Mouse (Mus musculus): ENCODE results near the gene Tmem30b. TPM values are rescaled to one million over a fixed set of nuclear protein-coding genes. Genes with fewer than 3 reads are reported as not detected.

Gene Tmem30b
- polyA plus RNA-seq, 1 experiment from 2014 or later = 19.4 TPM

DNA sequence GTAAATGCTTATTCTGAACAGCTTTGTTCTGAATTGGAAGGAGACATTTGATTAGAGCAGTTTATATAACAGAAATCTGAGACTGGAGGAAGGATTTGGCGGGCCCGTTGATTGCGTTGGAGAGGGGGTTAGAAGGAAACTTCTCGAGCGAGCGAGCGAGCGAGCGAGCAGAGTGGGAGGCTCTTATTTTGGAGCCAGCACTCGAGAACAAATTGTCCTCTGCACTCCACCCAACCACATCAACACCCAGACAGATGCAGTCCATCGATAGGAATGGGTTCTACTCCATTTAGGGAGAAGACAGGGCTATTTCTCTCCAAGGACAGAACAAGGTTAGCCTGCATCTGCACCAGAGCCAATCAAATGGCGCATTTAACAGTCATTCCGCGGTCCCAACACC lies 39.1 kb downstream of the Tmem30b start:
- Histone ChIP-seq H3K4me3 (ENCODE audit: low read depth, low read length) (peak overlapping the region; percentile 12; the same call in 1 of the 2 replicates), H3K4me2 (replicated peaks; ENCODE audit: low read depth, low read length) (peak overlapping the region; percentile 40; the same call in 1 of the 2 replicates), H3K9me3 (ENCODE audit: low read length) (no peaks in the 10 kb centered on the region), H3K4me1 (ENCODE audit: insufficient read depth, low read depth, low read length) (no peaks in the 10 kb centered on the region), H3K9ac (replicated peaks; ENCODE audit: low read depth) (no peak overlapping the region), H3K27me3 (replicated peaks; ENCODE audit: insufficient read depth, low read length) (no peaks in the 10 kb centered on the region), H3K36me3 (ENCODE audit: insufficient read depth, low read length) (no peaks in the 10 kb centered on the region), H3K27ac (ENCODE audit: low read length) (no peak overlapping the region)
- 54% methylated on average over 14 of the region's 14 CpGs for WGBS
- peak; percentile 41; the same call in 1 of the 2 replicates for ATAC-seq
- peak; percentile 55 for DNase-seq (ENCODE audit: low spot score)
- TF ChIP-seq EP300 (IDR thresholded peaks at IDR 0.05) = no peak
- no peak for TF ChIP-seq CTCF (IDR thresholded peaks at IDR 0.05)

DNA sequence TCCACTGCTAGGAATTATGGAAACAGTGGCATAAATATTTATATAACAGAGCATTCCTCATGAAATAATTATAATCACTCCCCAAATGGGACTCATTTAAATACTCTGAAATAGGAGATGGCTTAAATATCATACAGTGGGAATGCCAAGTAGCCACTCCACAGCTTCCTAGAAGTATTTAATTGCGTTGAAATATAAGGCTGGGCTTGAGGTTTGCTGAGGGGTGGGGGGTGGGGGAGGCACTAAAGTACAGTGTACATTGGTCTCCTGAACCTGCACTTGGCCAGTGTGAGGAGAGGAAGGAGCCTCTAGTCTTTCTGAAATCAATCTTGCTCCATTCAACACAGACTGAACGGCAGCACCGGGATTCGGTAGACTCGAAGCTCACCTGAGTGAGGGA lies 39.5 kb downstream of the Tmem30b start:
- Histone ChIP-seq H3K9ac (replicated peaks; ENCODE audit: low read depth) (no peak overlapping the region), H3K4me1 (ENCODE audit: insufficient read depth, low read depth, low read length) (no peaks in the 10 kb centered on the region), H3K9me3 (ENCODE audit: low read length) (no peaks in the 10 kb centered on the region), H3K27me3 (replicated peaks; ENCODE audit: insufficient read depth, low read length) (no peaks in the 10 kb centered on the region), H3K27ac (ENCODE audit: low read length) (no peak overlapping the region), H3K36me3 (ENCODE audit: insufficient read depth, low read length) (no peaks in the 10 kb centered on the region), H3K4me3 (ENCODE audit: low read depth, low read length) (peak overlapping the region; percentile 12; the same call in 1 of the 2 replicates), H3K4me2 (replicated peaks; ENCODE audit: low read depth, low read length) (peak overlapping the region; percentile 40; the same call in 1 of the 2 replicates)
- 45% methylated on average over 5 of the region's 5 CpGs for WGBS
- ATAC-seq (no peak), DNase-seq (ENCODE audit: low spot score) (no peak)
- no peak for TF ChIP-seq CTCF (IDR thresholded peaks at IDR 0.05)
- no peak for TF ChIP-seq EP300 (IDR thresholded peaks at IDR 0.05)

DNA sequence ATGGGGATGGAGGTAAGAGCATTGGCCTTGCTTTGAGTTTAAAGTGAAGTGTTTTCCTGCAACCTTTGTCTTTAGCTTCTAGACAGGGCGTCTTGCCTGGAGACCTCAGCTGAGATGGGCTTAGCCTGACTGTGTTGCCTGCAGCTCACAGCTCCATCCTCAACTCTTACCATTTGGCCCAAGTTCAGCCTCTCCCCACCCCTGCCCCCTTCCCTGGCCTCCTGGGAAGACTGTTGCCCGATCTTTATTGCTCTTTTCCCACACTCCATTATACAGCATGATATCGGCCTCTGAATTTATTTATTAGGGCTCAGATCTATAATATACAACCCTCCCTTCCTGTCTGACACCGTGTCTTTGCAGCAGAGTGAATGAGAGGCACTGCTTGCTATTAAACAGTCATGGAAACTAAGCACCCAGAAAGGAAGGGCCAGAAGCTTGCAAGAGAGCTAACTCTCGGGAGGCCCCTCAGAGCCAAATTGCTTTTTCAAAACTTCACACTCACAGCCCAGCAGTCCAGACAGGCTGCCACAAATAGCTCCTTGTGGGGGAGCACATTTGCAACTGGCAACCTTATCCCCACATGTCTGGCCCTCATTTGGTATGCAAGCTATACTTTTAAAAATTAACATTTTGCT lies 45.4 kb downstream of the Tmem30b start:
- H3K27me3 ChIP-seq (replicated peaks; ENCODE audit: insufficient read depth, low read length) = no peaks in the 10 kb centered on the region
- WGBS = 48% methylated on average over 5 of the region's 5 CpGs
- DNase-seq (ENCODE audit: low spot score) (no peak), ATAC-seq (no peak)
- H3K4me3 ChIP-seq (ENCODE audit: low read depth, low read length) = no peak overlapping the region
- TF ChIP-seq EP300 (IDR thresholded peaks at IDR 0.05) (no peak), CTCF (IDR thresholded peaks at IDR 0.05) (no peak)
- H3K9me3 ChIP-seq (ENCODE audit: low read length) = no peaks in the 10 kb centered on the region
- no peaks in the 10 kb centered on the region for H3K36me3 ChIP-seq (ENCODE audit: insufficient read depth, low read length)
- H3K4me2 ChIP-seq (replicated peaks; ENCODE audit: low read depth, low read length) = no peak overlapping the region
- H3K27ac ChIP-seq (ENCODE audit: low read length) = no peak overlapping the region
- no peak overlapping the region for H3K9ac ChIP-seq (replicated peaks; ENCODE audit: low read depth)
- H3K4me1 ChIP-seq (ENCODE audit: insufficient read depth, low read depth, low read length) = no peaks in the 10 kb centered on the region

GRCm38 (mm10) chr12:73495172-73495571 lies 51.0 kb downstream of the Tmem30b start:
- no peaks in the 10 kb centered on the region for H3K36me3 ChIP-seq (ENCODE audit: insufficient read depth, low read length)
- H3K4me3 ChIP-seq (ENCODE audit: low read depth, low read length) = no peak overlapping the region
- DNase-seq (ENCODE audit: low spot score) (no peak), ATAC-seq (no peak)
- TF ChIP-seq EP300 (IDR thresholded peaks at IDR 0.05) (no peak), CTCF (IDR thresholded peaks at IDR 0.05) (no peak)
- no peak overlapping the region for H3K9ac ChIP-seq (replicated peaks; ENCODE audit: low read depth)
- no peaks in the 10 kb centered on the region for H3K4me1 ChIP-seq (ENCODE audit: insufficient read depth, low read depth, low read length)
- H3K27me3 ChIP-seq (replicated peaks; ENCODE audit: insufficient read depth, low read length) = no peaks in the 10 kb centered on the region
- no peak overlapping the region for H3K4me2 ChIP-seq (replicated peaks; ENCODE audit: low read depth, low read length)
- H3K27ac ChIP-seq (ENCODE audit: low read length) = no peak overlapping the region
- no peaks in the 10 kb centered on the region for H3K9me3 ChIP-seq (ENCODE audit: low read length)
- 64% methylated on average over 10 of the region's 10 CpGs for WGBS

GRCm38 (mm10) chr12:73493929-73494530 lies 52.2 kb downstream of the Tmem30b start:
- H3K9ac ChIP-seq (replicated peaks; ENCODE audit: low read depth) = no peak overlapping the region
- ATAC-seq = no peak

More at GRCm38 (mm10) chr12:73493929-73494530, 52.2 kb downstream of the Tmem30b start:
- DNase-seq (ENCODE audit: low spot score) = no peak
- WGBS = 76% methylated on average over 16 of the region's 16 CpGs
- no peak overlapping the region for H3K4me3 ChIP-seq (ENCODE audit: low read depth, low read length)
- no peaks in the 10 kb centered on the region for H3K4me1 ChIP-seq (ENCODE audit: insufficient read depth, low read depth, low read length)
- H3K36me3 ChIP-seq (ENCODE audit: insufficient read depth, low read length) = no peaks in the 10 kb centered on the region
- H3K27me3 ChIP-seq (replicated peaks; ENCODE audit: insufficient read depth, low read length) = no peaks in the 10 kb centered on the region
- H3K4me2 ChIP-seq (replicated peaks; ENCODE audit: low read depth, low read length) = no peak overlapping the region
- no peak for TF ChIP-seq EP300 (IDR thresholded peaks at IDR 0.05)
- TF ChIP-seq CTCF (IDR thresholded peaks at IDR 0.05) = no peak
- H3K9me3 ChIP-seq (ENCODE audit: low read length) = no peaks in the 10 kb centered on the region
- no peak overlapping the region for H3K27ac ChIP-seq (ENCODE audit: low read length)

Other genes starting within 250 kb of the Tmem30b start
- gene Prkch, start 38.4 kb upstream of the Tmem30b start, polyA plus RNA-seq (2015; fragmentation: Nextera tagmentation; extraction: Ambion mirVana) = 20.0 and 20.9 TPM in 2 replicates

All from lung, postnatal 0 days (tissue).